Mouse (Mus musculus) c-Kit-positive CD71-negative TER-119-negative erythroid progenitor cells, embryonic 14.5 days (primary cell): ENCODE measurements around the gene Hsd11b1.
"Not testable (repeated sequence)": the region's sequence is repeated elsewhere in the genome, so short reads cannot be mapped to it uniquely, and the experiment has no call there.

Experiments
- DNase-seq: peaks from one replicate; pipeline ENCODE4 v3.0.0-alpha.2; 2013; ENCODE audit warnings: low read depth

The Hsd11b1 gene

DNA sequence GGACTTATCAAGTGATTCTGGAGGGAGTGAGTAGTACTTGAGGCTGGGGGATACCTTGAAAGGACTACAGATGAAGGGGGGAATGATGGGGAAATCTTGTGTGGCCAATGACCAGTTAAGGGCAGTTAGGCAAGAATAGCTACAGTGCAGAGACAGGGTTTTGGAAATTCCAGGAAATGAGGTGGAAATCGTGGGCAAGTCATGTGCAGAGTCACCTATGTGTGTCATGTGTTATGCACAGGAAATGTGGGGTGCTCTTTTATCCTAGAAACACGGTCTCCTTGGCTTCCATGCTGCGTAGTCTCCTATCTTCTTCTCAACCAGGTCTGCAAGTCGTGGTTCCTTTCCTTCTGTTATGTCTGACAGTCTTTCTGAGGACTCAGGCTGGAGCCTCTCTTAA, 15.6 kb upstream of the Hsd11b1 start:
- no peak for DNase-seq

GRCm38 (mm10) chr1:193278414-193279045, 14.7 kb upstream of the Hsd11b1 start:
- no peak for DNase-seq

- DNase-seq, result no peak
Measured at GRCm38 (mm10) chr1:193274407-193275071, 10.7 kb upstream of the Hsd11b1 start.

GRCm38 (mm10) chr1:193272916-193273601, 9.2 kb upstream of the Hsd11b1 start, which contains the start of gene G0s2:
Gene G0s2, minus strand, starts transcription at chr1:193273217.
- no peak for DNase-seq

- DNase-seq, result no peak
Measured at GRCm38 (mm10) chr1:193272137-193272915, 8.5 kb upstream of the Hsd11b1 start.

- no peak for DNase-seq
Measured at GRCm38 (mm10) chr1:193270965-193271763, 7.3 kb upstream of the Hsd11b1 start.

- DNase-seq, result no peak
Measured at GRCm38 (mm10) chr1:193265734-193266133, 1.9 kb upstream of the Hsd11b1 start.

- no peak for DNase-seq
Measured at GRCm38 (mm10) chr1:193263026-193263907, 608 bp downstream of the Hsd11b1 start.

- no peak for DNase-seq
Measured at GRCm38 (mm10) chr1:193261897-193262548, 1.9 kb downstream of the Hsd11b1 start.

- no peak for DNase-seq
Measured at GRCm38 (mm10) chr1:193259559-193259958, 4.3 kb downstream of the Hsd11b1 start.

- DNase-seq, result no peak
Measured at GRCm38 (mm10) chr1:193256621-193257098, 7.2 kb downstream of the Hsd11b1 start.

DNA sequence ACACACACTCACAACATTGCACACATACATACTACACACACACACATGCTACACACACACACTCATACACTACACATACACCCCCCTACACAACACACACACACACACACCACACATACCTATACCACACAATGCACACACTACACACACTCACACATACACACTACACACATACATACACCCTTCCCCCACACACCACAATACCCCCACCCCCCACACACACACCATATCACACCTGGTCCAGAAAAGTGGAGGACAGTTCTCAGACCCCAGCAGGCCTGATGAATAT, 7.6 kb downstream of the Hsd11b1 start:
- no peak for DNase-seq

DNA sequence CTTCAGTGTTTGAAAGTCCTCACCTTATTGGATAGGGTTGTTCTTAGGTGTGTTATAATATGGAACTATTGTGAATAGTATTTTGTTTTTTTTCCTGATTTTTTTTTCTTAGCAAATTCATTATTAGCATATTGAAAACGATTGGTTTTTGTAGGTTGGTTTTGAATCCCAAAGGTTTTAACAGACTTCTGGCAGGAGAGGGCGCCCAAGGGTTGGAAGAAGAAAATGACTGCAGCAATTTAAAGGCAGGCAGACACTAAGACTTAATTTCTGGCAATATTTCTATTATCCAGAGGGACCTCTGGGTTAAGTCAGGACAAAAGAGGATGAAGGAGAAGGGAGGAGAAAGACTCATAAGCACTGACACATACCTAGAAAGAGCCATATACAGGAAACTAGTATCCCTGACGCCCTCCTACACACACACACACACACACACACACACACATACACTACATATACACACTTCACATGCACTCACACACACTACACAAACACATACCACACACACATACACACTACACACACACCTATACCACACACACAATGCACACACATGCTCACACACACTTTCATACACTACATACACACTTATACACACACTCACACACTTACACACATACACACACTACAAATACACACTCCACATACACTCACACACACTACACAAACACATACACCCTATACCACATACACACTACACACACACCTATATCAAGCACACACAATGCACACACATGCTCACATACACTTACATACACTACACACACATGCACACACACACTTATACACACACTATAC, 8.2 kb downstream of the Hsd11b1 start:
- no peak for DNase-seq

GRCm38 (mm10) chr1:193255032-193255431, 8.8 kb downstream of the Hsd11b1 start:
- no peak for DNase-seq

DNA sequence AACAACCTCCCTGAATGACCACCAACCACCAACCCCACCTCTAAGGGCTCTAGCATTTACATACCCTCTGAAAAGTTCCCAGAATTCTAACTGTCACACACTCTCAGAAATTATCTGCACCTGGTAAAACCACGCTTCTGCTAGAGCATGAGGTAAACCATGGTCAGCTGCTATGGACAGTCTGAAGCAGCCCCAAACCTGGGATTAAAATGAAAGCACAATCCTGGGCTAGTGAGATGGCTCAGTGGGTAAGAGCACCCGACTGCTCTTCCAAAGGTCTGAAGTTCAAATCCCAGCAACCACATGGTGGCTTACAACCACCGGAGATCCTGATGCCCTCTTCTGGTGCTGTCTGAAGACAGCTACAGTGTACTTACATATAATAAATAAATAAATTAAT, 10.0 kb downstream of the Hsd11b1 start:
- DNase-seq, result not testable (repeated sequence)

DNA sequence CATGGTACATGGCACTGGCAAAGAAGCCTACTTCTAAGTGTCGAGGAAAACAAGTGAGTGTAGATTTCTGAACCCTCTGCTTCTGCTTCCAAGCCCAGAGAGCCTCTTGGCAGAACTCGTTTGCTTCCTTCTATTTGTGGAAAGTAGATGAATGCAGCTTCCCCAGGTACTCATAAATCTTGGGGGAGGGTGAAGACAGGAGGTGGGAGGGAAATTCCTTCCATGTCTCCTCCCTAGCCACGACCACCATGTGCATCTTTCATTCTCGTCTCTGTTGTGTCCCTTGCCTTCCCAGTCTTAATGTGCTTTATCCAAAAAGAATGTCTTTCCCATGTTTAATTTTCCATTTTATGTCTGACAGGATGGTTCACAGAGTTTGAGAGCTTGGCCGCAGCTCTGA, 11.3 kb downstream of the Hsd11b1 start:
- DNase-seq, result no peak

- DNase-seq, result no peak
Measured at GRCm38 (mm10) chr1:193251386-193251785, 12.5 kb downstream of the Hsd11b1 start.

GRCm38 (mm10) chr1:193250026-193250425, 13.8 kb downstream of the Hsd11b1 start:
- no peak for DNase-seq

DNA sequence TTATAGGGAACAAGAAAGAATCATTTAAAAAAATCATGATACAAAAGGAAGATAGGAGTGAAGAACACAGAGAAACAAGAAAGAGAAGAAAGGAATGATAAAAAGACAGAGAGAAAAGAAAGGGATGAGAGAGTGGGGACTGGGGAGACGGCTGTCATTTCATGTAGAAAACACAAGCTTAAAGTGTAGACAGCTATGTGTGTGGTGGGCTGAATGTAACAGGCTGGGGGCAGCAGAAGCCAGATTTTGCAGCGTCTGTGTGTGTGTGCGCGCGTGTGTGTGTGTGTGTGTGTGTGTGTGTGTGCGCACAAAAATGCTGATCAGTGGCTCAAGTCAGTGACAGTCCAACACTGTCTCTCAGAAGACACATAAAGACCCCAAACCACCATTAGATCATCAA, 19.6 kb downstream of the Hsd11b1 start:
- no peak for DNase-seq
